Mouse (Mus musculus): ENCODE data around the gene Rnf121. TPM values are rescaled to one million over a fixed set of nuclear protein-coding genes. Genes with fewer than 3 reads are reported as not detected.

Gene Rnf121
- total RNA-seq (2023) = 34.6 TPM

DNA sequence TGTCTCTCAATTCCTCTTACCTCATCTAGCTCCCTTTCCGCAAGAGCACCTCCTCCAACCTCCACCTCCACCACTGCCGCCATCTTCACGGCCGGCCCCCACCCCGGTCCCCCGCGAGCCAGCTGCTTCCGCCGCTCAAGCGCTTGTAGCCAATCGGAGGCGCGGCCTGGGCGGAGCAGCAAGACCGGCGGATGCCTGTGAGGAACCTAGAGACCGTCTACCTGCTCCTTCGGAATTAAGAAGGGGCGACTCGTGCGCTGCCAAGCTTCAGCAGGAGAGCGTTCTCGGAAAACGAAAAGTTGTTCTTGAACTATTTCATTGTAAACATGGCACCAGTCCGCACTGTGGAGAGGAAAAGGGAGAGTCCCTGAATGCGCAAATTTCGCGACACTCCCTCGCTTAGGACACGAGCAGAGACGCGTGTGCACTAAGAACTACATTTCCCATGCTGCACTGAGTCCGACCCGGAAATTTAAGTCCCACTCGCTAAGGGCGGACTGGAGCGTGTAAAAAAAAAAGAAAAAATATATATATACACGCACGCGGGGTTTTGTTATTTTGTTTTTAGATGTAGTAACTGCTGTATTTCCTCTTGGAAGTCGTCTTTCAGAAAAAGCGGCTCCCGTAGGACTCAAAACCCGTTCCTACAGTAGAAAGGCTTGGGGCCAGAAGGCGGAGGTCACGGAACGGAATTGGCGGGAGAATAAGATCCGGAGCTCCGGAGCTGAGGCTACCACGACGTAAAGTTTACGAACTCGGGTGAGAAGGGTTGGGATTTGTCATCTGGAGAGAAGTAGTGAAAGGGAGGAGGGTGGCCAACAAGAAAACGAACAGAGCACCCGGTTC lies at the start of gene Rnf121, which contains the start of the genes Xndc1 and Xntrpc:
Rnf121 (minus strand) TSS at position 424 of the 846 bp plus-strand sequence.
Xndc1 (plus strand) TSS at position 466 of the 846 bp plus-strand sequence.
Xntrpc (plus strand) TSS at position 668 of the 846 bp plus-strand sequence.

GRCm38 (mm10) chr7:102109171-102109570 lies 43.9 kb upstream of the Rnf121 start, which contains the start of gene Art5:
TSS of gene Art5 (minus strand) at chr7:102109489.

DNA sequence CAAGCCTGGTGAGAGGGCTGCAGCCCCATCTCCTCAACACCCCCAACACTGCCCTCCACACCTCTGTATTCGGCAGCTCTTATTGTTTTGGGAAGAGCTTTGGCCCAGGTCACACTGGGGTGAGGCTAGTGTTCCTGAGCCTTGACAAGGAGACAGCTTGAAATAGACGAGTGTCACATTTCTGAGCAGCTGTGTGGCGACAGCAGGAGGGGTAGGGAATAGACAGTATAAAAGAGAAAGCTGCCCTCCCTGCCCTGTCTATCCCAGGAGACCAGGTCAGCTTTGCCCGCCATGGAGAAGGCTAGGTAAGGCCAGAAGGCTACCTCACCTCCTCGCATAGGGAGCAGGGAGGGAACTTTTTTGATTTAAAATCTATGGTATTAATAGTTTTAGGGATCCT lies 36.2 kb upstream of the Rnf121 start, which contains the start of gene Art1:
Art1 (plus strand) TSS at position 257 of the 400 bp plus-strand sequence.

DNA sequence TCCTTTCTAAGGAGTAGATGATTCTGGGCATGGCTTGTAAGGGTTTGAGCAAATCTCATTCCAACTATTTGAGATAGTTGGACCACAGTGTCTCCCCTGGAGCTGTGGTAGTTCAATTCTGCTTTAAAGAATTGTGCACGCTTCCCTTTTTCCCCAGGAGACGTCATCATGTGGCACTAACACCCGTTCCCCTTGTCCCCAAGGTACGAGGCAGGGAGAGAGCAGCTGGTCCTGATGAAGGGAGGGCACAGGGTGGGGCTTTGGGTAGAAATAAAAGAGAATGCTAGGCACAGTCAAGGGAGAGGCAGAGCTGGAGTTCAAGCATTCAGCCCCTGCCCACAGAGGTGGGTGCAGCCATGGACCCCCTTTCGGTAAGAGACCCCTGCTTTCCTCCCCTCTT lies 17.5 kb upstream of the Rnf121 start, which contains the start of gene Trpc2:
Trpc2 (plus strand) TSS at position 301 of the 400 bp plus-strand sequence.

GRCm38 (mm10) chr7:102018590-102018989 lies 46.7 kb downstream of the Rnf121 start, which contains the start of gene Il18bp:
TSS of gene Il18bp (minus strand) at chr7:102018690.

Other genes starting within 250 kb of the Rnf121 start
- not detected for gene Phox2a, start 247.2 kb downstream of the Rnf121 start, total RNA-seq (2023)
- 20.5 TPM for gene Inppl1, start 227.2 kb downstream of the Rnf121 start, total RNA-seq (2023)
- not detected for gene Folr2, start 208.3 kb downstream of the Rnf121 start, total RNA-seq (2023)
- gene Anapc15, start 201.8 kb downstream of the Rnf121 start, total RNA-seq (2023) = 38.9 TPM
- not detected for gene Folr1, start 194.7 kb downstream of the Rnf121 start, total RNA-seq (2023)
- gene Lamtor1, start 159.6 kb downstream of the Rnf121 start, total RNA-seq (2023) = 57.3 TPM
- gene Tomt, start 159.1 kb downstream of the Rnf121 start, total RNA-seq (2023) = 0.44 TPM
- 2.6 TPM for gene Lrrc51, start 131.6 kb downstream of the Rnf121 start, total RNA-seq (2023)
- gene Numa1, start 131.4 kb downstream of the Rnf121 start, total RNA-seq (2023) = 348 TPM
- gene Il18bp, start 46.8 kb downstream of the Rnf121 start, total RNA-seq (2023) = 13.0 TPM
- 40.5 TPM for gene Xndc1, start within 50 bp of the Rnf121 start, total RNA-seq (2023)
- 6.6 TPM for gene Xntrpc, start 244 bp upstream of the Rnf121 start, total RNA-seq (2023)
- gene Trpc2, start 17.6 kb upstream of the Rnf121 start, total RNA-seq (2023) = 2.1 TPM
- gene Art1, start 36.3 kb upstream of the Rnf121 start, total RNA-seq (2023) = not detected
- 2.2 TPM for gene Art5, start 44.0 kb upstream of the Rnf121 start, total RNA-seq (2023)
- gene Chrna10, start 51.4 kb upstream of the Rnf121 start, total RNA-seq (2023) = not detected
- gene Nup98, start 144.7 kb upstream of the Rnf121 start, total RNA-seq (2023) = 111 TPM
- gene Pgap2, start 144.7 kb upstream of the Rnf121 start, total RNA-seq (2023) = 42.9 TPM
- gene Rhog, start 190.6 kb upstream of the Rnf121 start, total RNA-seq (2023) = 170 TPM
- gene Stim1, start 202.3 kb upstream of the Rnf121 start, total RNA-seq (2023) = 163 TPM